ENCODE assay signal across 12 mouse cellular contexts in the genomic region with DNA sequence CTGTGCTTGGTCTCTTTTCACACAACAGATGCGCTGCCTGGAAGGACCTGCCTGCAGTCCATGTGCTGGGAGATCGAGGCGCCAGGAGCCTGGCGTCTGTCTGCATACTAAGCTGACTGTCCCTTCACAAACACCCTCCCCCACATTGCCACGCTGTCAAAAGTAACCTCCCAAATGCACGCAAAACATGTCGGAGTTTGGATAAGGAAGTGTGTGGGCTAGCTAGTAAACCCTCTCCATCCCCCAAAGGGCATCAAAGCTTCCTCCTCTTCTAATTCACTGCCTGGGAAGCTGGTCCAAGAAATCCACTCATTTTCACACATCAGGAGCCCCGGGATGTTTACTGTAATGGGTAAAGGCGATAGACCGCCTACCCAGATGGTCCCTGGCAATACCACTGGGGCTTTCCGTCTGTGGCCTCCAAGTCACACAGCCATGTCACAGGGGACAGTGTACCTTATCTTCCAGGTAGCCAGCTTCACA. TPM values are rescaled to one million over a fixed set of nuclear protein-coding genes. Genes with fewer than 3 reads are reported as not detected.
DNase-seq lines count a peak whose midpoint lies in the region; ATAC-seq and TF ChIP-seq lines count a peak whose summit lies in the region.
"Had no signal": no experiment of that assay in that cellular context is flagged by ENCODE, and none has a peak within 500 bp of the region (broad histone marks: within the 10 kb centered on the region; RNA-seq: fewer than 3 reads in every experiment).

No protein-coding gene starts in this region.

- peak overlapping the region; percentile 47 for H3K27ac ChIP-seq in heart, embryonic 10.5 days
- H3K27ac ChIP-seq in heart, adult 2 months: no peak overlapping the region
- no peak overlapping the region for H3K27ac ChIP-seq in lung, embryonic 15.5 days
- H3K27ac ChIP-seq in forebrain, postnatal 0 days (ENCODE audit: low read depth, low read length): peak overlapping the region; percentile 54
- peak overlapping the region; percentile 63 for H3K27ac ChIP-seq in midbrain, embryonic 14.5 days (replicated peaks; ENCODE audit: low read depth, low read length)
- H3K27ac ChIP-seq: kidney, postnatal 0 days; liver, embryonic 13.5 days had no signal

- DNase-seq in heart, embryonic 10.5 days (ENCODE audit: low spot score): no peak
- DNase-seq in heart, adult 2 months: no peak
- no peak for DNase-seq in lung, postnatal 10 days
- peak; percentile 57 for DNase-seq in forebrain, postnatal 0 days
- no peak for DNase-seq in midbrain, embryonic 14.5 days
- no peak for DNase-seq in lung, adult 18-20 months
- DNase-seq: liver, embryonic 13.5 days had no signal

- no peak for TF ChIP-seq CTCF in heart, adult 2 months (IDR thresholded peaks at IDR 0.05)
- TF ChIP-seq CTCF in forebrain, postnatal 0 days (IDR thresholded peaks at IDR 0.05; ENCODE audit: low read depth): no peak

- peaks cover 74% of the 10 kb centered on the region for H3K4me1 ChIP-seq in heart, embryonic 10.5 days
- H3K4me1 ChIP-seq in heart, adult 2 months (ENCODE audit: control insufficient read depth, insufficient read depth, low read length): peaks cover 5% of the 10 kb centered on the region
- peaks cover 32% of the 10 kb centered on the region for H3K4me1 ChIP-seq in lung, embryonic 15.5 days
- H3K4me1 ChIP-seq in forebrain, postnatal 0 days (ENCODE audit: insufficient read depth): peaks cover 21% of the 10 kb centered on the region
- peaks cover 60% of the 10 kb centered on the region for H3K4me1 ChIP-seq in midbrain, embryonic 14.5 days (ENCODE audit: control insufficient read depth, insufficient read depth, low read length)

- no peak overlapping the region for H3K9ac ChIP-seq in heart, adult 2 months (ENCODE audit: low read depth, low read length)
- H3K9ac ChIP-seq in lung, embryonic 15.5 days: no peak overlapping the region
- no peak overlapping the region for H3K9ac ChIP-seq in forebrain, postnatal 0 days
- H3K9ac ChIP-seq in midbrain, embryonic 14.5 days (replicated peaks; ENCODE audit: low read length): no peak overlapping the region
- H3K9ac ChIP-seq: liver, embryonic 13.5 days had no signal

- peaks cover 9% of the 10 kb centered on the region for H3K36me3 ChIP-seq in heart, embryonic 10.5 days
- H3K36me3 ChIP-seq in heart, adult 2 months (ENCODE audit: control insufficient read depth, insufficient read depth, low read length): no peaks in the 10 kb centered on the region
- H3K36me3 ChIP-seq in lung, embryonic 15.5 days: no peaks in the 10 kb centered on the region
- no peaks in the 10 kb centered on the region for H3K36me3 ChIP-seq in forebrain, postnatal 0 days (ENCODE audit: insufficient read depth)
- no peaks in the 10 kb centered on the region for H3K36me3 ChIP-seq in midbrain, embryonic 14.5 days (ENCODE audit: control insufficient read depth, insufficient read depth, low read length)

- 53% methylated on average over 11 of the region's 11 CpGs for WGBS in heart, embryonic 10.5 days
- WGBS in heart, adult 2 months: 59% methylated on average over 11 of the region's 11 CpGs
- 33% methylated on average over 11 of the region's 11 CpGs for WGBS in lung, embryonic 15.5 days
- WGBS in forebrain, postnatal 0 days: 33% methylated on average over 11 of the region's 11 CpGs
- WGBS in midbrain, embryonic 14.5 days: 67% methylated on average over 11 of the region's 11 CpGs

- no peak for TF ChIP-seq POLR2A in heart, adult 2 months (IDR thresholded peaks at IDR 0.05; ENCODE audit: insufficient read depth, low read depth, low read length)

- no peaks in the 10 kb centered on the region for H3K27me3 ChIP-seq in heart, embryonic 10.5 days (ENCODE audit: insufficient read depth, poor library complexity, severe bottlenecking)
- H3K27me3 ChIP-seq in heart, adult 2 months (ENCODE audit: control insufficient read depth, insufficient read depth, low read length): no peaks in the 10 kb centered on the region
- no peaks in the 10 kb centered on the region for H3K27me3 ChIP-seq in lung, embryonic 15.5 days
- no peaks in the 10 kb centered on the region for H3K27me3 ChIP-seq in forebrain, postnatal 0 days (ENCODE audit: insufficient read depth, low read length)
- H3K27me3 ChIP-seq in midbrain, embryonic 14.5 days (ENCODE audit: control insufficient read depth, insufficient read depth, low read length): no peaks in the 10 kb centered on the region
- H3K27me3 ChIP-seq: CH12.LX; liver, embryonic 13.5 days; megakaryocyte, embryonic 14.5 days had no signal

- 0 out of 2 replicates have a peak overlapping the region, but pooled peaks have one; percentile 0 for H3K4me2 ChIP-seq in lung, embryonic 15.5 days
- H3K4me2 ChIP-seq in forebrain, postnatal 0 days (ENCODE audit: low read depth): no peak overlapping the region
- H3K4me2 ChIP-seq in midbrain, embryonic 14.5 days (ENCODE audit: low read length): no peak overlapping the region
- H3K4me2 ChIP-seq: liver, embryonic 13.5 days had no signal

- H3K4me3 ChIP-seq in heart, embryonic 10.5 days: no peak overlapping the region
- no peak overlapping the region for H3K4me3 ChIP-seq in heart, adult 2 months
- H3K4me3 ChIP-seq in lung, embryonic 15.5 days: no peak overlapping the region
- H3K4me3 ChIP-seq in forebrain, postnatal 0 days (ENCODE audit: low read depth, low read length): no peak overlapping the region
- no peak overlapping the region for H3K4me3 ChIP-seq in midbrain, embryonic 14.5 days (replicated peaks; ENCODE audit: low read depth, low read length)
- H3K4me3 ChIP-seq: liver, embryonic 13.5 days; megakaryocyte, embryonic 14.5 days had no signal

- TF ChIP-seq EP300 in heart, adult 2 months (IDR thresholded peaks at IDR 0.05; ENCODE audit: insufficient read depth, low read depth, low read length): no peak

- peak; percentile 20; the same call in 1 of the 2 replicates for ATAC-seq in lung, embryonic 15.5 days (ENCODE audit: borderline replicate concordance, extremely low read depth, low FRiP score, low TSS enrichment)
- ATAC-seq in forebrain, postnatal 0 days: peak; percentile 42
- no peak for ATAC-seq in midbrain, embryonic 14.5 days (ENCODE audit: low FRiP score, low TSS enrichment)
- no peak for ATAC-seq in activated CD4-positive, CD25-positive, alpha-beta regulatory T cell, adult 4 months

- no peaks in the 10 kb centered on the region for H3K79me2 ChIP-seq in heart, adult 2 months (replicated peaks; ENCODE audit: control insufficient read depth, insufficient read depth, low read length)

- intact Hi-C loops in heart, adult 2 months (cut with DNase I): no loop called here

- no peaks in the 10 kb centered on the region for H3K9me3 ChIP-seq in heart, embryonic 10.5 days
- no peaks in the 10 kb centered on the region for H3K9me3 ChIP-seq in lung, embryonic 15.5 days
- no peaks in the 10 kb centered on the region for H3K9me3 ChIP-seq in forebrain, postnatal 0 days (ENCODE audit: low read length)
- H3K9me3 ChIP-seq in midbrain, embryonic 14.5 days (ENCODE audit: control insufficient read depth, low read length): no peaks in the 10 kb centered on the region
- H3K9me3 ChIP-seq: liver, embryonic 13.5 days; megakaryocyte, embryonic 14.5 days had no signal

RNA-seq across cellular contexts. Expression of gene Ccdc167, which starts 6.2 kb away (rescaled TPM):
- 18.2 and 19.0 TPM in 2 replicates for polyA plus RNA-seq in heart, embryonic 10.5 days (2016; fragmentation: Nextera tagmentation; extraction: Ambion mirVana)
- 10 to 100 TPM; 11.4 to 11.8 TPM for total RNA-seq in heart, adult 2 months (2021)
- 6.9 and 11.1 TPM in 2 replicates for polyA plus RNA-seq in heart, adult 2 months (2012; rRNA removed)
- 14.3 and 14.6 TPM in 2 replicates for polyA plus RNA-seq in lung, embryonic 15.5 days (2015; fragmentation: Nextera tagmentation; extraction: Ambion mirVana)
- total RNA-seq in forebrain, postnatal 0 days (2014; rRNA removed): 7.7 and 8.8 TPM in 2 replicates
- polyA plus RNA-seq in forebrain, postnatal 0 days (2015; fragmentation: Nextera tagmentation; extraction: Ambion mirVana): 7.4 and 7.7 TPM in 2 replicates
- 11.3 and 11.4 TPM in 2 replicates for polyA plus RNA-seq in midbrain, embryonic 14.5 days (2014; fragmentation: Nextera tagmentation; extraction: Ambion mirVana)
- 1 to 10 TPM; 7.1 to 9.3 TPM for polyA plus RNA-seq in activated CD4-positive, CD25-positive, alpha-beta regulatory T cell, adult 4 months (2017; shearing (Covaris generic))

RNA-seq across cellular contexts. Expression of gene Cmtr1, which starts 50.2 kb away (rescaled TPM):
- 119 and 122 TPM in 2 replicates for polyA plus RNA-seq in heart, embryonic 10.5 days (2016; fragmentation: Nextera tagmentation; extraction: Ambion mirVana)
- 10 to 100 TPM; 51.6 to 65.4 TPM for total RNA-seq in heart, adult 2 months (2021)
- 24.0 and 42.2 TPM in 2 replicates for polyA plus RNA-seq in heart, adult 2 months (2012; rRNA removed)
- 119 and 122 TPM in 2 replicates for polyA plus RNA-seq in lung, embryonic 15.5 days (2015; fragmentation: Nextera tagmentation; extraction: Ambion mirVana)
- 59.9 and 81.9 TPM in 2 replicates for total RNA-seq in forebrain, postnatal 0 days (2014; rRNA removed)
- polyA plus RNA-seq in forebrain, postnatal 0 days (2015; fragmentation: Nextera tagmentation; extraction: Ambion mirVana): 76.9 and 92.3 TPM in 2 replicates
- 103 and 136 TPM in 2 replicates for polyA plus RNA-seq in midbrain, embryonic 14.5 days (2014; fragmentation: Nextera tagmentation; extraction: Ambion mirVana)
- 10 to 100 TPM; 68.2 to 93.5 TPM for polyA plus RNA-seq in activated CD4-positive, CD25-positive, alpha-beta regulatory T cell, adult 4 months (2017; shearing (Covaris generic))

Comparison
In these comparisons a context has a peak if more than half of its experiments do, and no peak if none do; other contexts are left out.
1. H3K27ac ChIP-seq: peak in heart, embryonic 10.5 days (single experiment), forebrain, postnatal 0 days (single experiment) and midbrain, embryonic 14.5 days (single experiment); none in heart, adult 2 months (single experiment) and lung, embryonic 15.5 days (single experiment).
2. ATAC-seq: peak in lung, embryonic 15.5 days (single experiment) and forebrain, postnatal 0 days (single experiment); none in midbrain, embryonic 14.5 days (single experiment) and activated CD4-positive, CD25-positive, alpha-beta regulatory T cell, adult 4 months (single experiment).